Mouse (Mus musculus): ENCODE measurements around the gene Gm21312. TPM values are rescaled to one million over a fixed set of nuclear protein-coding genes. Genes with fewer than 3 reads are reported as not detected.

Gm21312 gene
- polyA plus RNA-seq, 1 experiment = not detected

- H3K79me2 ChIP-seq (ENCODE audit: control insufficient read depth, insufficient read depth) = no peaks in the 10 kb centered on the region
- no peak for TF ChIP-seq TCF12 (IDR thresholded peaks at IDR 0.05; ENCODE audit: insufficient read depth, poor library complexity, severe bottlenecking)
- TF ChIP-seq USF1 (IDR thresholded peaks at IDR 0.05; ENCODE audit: low read depth) = no peak
- TF ChIP-seq CEBPB (IDR thresholded peaks at IDR 0.05; ENCODE audit: insufficient read depth, poor library complexity, severe bottlenecking) = no peak
- no peak for TF ChIP-seq TCF3 (IDR thresholded peaks at IDR 0.05; ENCODE audit: insufficient read length, low read depth)
- no peak for TF ChIP-seq MYOG (IDR thresholded peaks at IDR 0.05; ENCODE audit: control insufficient read depth in 1 of 3, insufficient read depth in 1 of 3, insufficient read length in 2 of 3, low read depth in 2 of 3)
- no peak for TF ChIP-seq E2F4 (IDR thresholded peaks at IDR 0.05; ENCODE audit: insufficient read depth)
- H3K27me3 ChIP-seq (ENCODE audit: control insufficient read depth, insufficient read depth, insufficient read length) = no peaks in the 10 kb centered on the region
- no peak overlapping the region for H3K4me3 ChIP-seq
- H3K36me3 ChIP-seq (ENCODE audit: control insufficient read depth, insufficient read depth) = no peaks in the 10 kb centered on the region
- no peak overlapping the region for H3K4me2 ChIP-seq (ENCODE audit: low read depth)
- no peak overlapping the region for H3ac ChIP-seq (ENCODE audit: control insufficient read depth, insufficient read length)
Observed at GRCm38 (mm10) chr10:104210268-104210990, 33.6 kb downstream of the Gm21312 start.

DNA sequence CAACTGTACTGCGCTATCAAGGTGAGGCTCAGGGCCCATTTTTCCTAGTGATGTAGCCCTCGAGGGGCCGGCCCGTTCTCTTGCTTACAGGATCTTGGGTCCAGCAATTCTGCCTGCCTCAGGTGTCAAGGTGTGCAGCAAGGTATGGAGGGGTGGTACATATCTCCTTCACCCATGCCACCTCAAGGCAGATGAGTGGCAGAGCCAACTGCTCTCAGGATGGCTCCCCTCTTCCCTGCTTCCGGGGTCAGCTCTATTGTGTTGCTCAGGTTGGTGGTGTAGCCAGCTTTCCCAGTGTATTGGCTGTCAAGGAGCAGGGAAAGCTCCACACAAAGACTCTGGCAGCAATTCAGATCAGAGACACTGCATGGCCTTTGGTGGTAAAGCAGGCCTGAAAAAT, 37.7 kb downstream of the Gm21312 start:
- TF ChIP-seq SRF (IDR thresholded peaks at IDR 0.05; ENCODE audit: control insufficient read depth, insufficient read length, low read depth) (no peak), REST (IDR thresholded peaks at IDR 0.05; ENCODE audit: insufficient read depth, insufficient read length) (no peak), TCF12 (IDR thresholded peaks at IDR 0.05; ENCODE audit: insufficient read depth, poor library complexity, severe bottlenecking) (no peak), USF1 (IDR thresholded peaks at IDR 0.05; ENCODE audit: low read depth) (no peak), POLR2AphosphoS2 (IDR thresholded peaks at IDR 0.05; ENCODE audit: insufficient read length, low read depth) (no peak), TCF3 (IDR thresholded peaks at IDR 0.05; ENCODE audit: insufficient read length, low read depth) (no peak), MAX (IDR thresholded peaks at IDR 0.05; ENCODE audit: low read depth) (no peak), POLR2A (IDR thresholded peaks at IDR 0.05; ENCODE audit: insufficient read length, low read depth) (no peak), MYOD1 (IDR thresholded peaks at IDR 0.05; ENCODE audit: control insufficient read depth in 1 of 3, insufficient read length in 2 of 3, low read depth in 2 of 3) (no peak), MYOG (IDR thresholded peaks at IDR 0.05; ENCODE audit: control insufficient read depth in 1 of 3, insufficient read depth in 1 of 3, insufficient read length in 2 of 3, low read depth in 2 of 3) (no peak), CEBPB (IDR thresholded peaks at IDR 0.05; ENCODE audit: insufficient read depth, poor library complexity, severe bottlenecking) (no peak), E2F4 (IDR thresholded peaks at IDR 0.05; ENCODE audit: insufficient read depth) (no peak)
- Histone ChIP-seq H3K4me2 (ENCODE audit: low read depth) (no peak overlapping the region), H3K79me2 (ENCODE audit: control insufficient read depth, insufficient read depth) (no peaks in the 10 kb centered on the region), H3K4me3 (no peak overlapping the region), H3K36me3 (ENCODE audit: control insufficient read depth, insufficient read depth) (no peaks in the 10 kb centered on the region), H3K27me3 (ENCODE audit: control insufficient read depth, insufficient read depth, insufficient read length) (no peaks in the 10 kb centered on the region), H3ac (ENCODE audit: control insufficient read depth, insufficient read length) (no peak overlapping the region)

DNA sequence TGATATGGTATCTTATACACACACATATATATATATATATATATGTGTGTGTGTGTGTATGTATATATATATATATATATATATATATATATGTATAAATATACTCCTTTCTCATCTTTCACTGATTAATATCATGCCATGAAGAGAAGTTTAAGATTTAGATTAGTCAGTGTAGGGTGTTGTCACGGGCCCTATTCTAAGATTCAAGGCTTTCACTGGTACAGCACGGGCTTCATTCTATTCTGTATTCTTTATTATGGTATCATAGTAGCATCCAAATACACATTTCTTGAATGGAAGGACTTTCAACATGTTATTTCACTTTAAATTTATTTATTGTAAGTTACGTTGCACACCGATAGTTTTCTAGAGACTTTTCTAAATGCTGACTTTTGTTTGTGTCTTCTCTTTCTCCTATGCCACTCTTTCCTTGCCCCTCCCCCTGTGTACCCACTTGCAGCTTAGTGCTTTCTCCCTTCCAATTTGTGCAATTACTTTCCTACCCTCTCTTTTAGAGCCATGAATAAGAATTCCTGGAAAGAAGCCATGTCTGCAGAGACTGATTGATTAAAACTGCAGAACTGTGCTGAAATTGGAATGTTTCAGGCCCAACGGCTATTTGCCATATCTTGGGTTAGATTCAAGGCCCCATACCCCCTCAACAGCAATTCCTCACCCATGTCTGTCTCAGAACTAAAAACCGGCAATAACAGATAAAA, 43.6 kb downstream of the Gm21312 start:
- Histone ChIP-seq H3K27me3 (ENCODE audit: control insufficient read depth, insufficient read depth, insufficient read length) (no peaks in the 10 kb centered on the region), H3K4me2 (ENCODE audit: low read depth) (no peak overlapping the region), H3K36me3 (ENCODE audit: control insufficient read depth, insufficient read depth) (no peaks in the 10 kb centered on the region), H3ac (ENCODE audit: control insufficient read depth, insufficient read length) (no peak overlapping the region), H3K79me2 (ENCODE audit: control insufficient read depth, insufficient read depth) (no peaks in the 10 kb centered on the region), H3K4me3 (no peak overlapping the region)
- TF ChIP-seq E2F4 (IDR thresholded peaks at IDR 0.05; ENCODE audit: insufficient read depth) = no peak
- TF ChIP-seq REST (IDR thresholded peaks at IDR 0.05; ENCODE audit: insufficient read depth, insufficient read length) = no peak
- no peak for TF ChIP-seq TCF12 (IDR thresholded peaks at IDR 0.05; ENCODE audit: insufficient read depth, poor library complexity, severe bottlenecking)
- TF ChIP-seq MAX (IDR thresholded peaks at IDR 0.05; ENCODE audit: low read depth) = no peak
- TF ChIP-seq CEBPB (IDR thresholded peaks at IDR 0.05; ENCODE audit: insufficient read depth, poor library complexity, severe bottlenecking) = no peak
- TF ChIP-seq USF1 (IDR thresholded peaks at IDR 0.05; ENCODE audit: low read depth) = no peak
- no peak for TF ChIP-seq POLR2A (IDR thresholded peaks at IDR 0.05; ENCODE audit: insufficient read length, low read depth)
- TF ChIP-seq POLR2AphosphoS2 (IDR thresholded peaks at IDR 0.05; ENCODE audit: insufficient read length, low read depth) = no peak
- no peak for TF ChIP-seq SRF (IDR thresholded peaks at IDR 0.05; ENCODE audit: control insufficient read depth, insufficient read length, low read depth)
- no peak for TF ChIP-seq MYOD1 (IDR thresholded peaks at IDR 0.05; ENCODE audit: control insufficient read depth in 1 of 3, insufficient read length in 2 of 3, low read depth in 2 of 3)
- no peak for TF ChIP-seq MYOG (IDR thresholded peaks at IDR 0.05; ENCODE audit: control insufficient read depth in 1 of 3, insufficient read depth in 1 of 3, insufficient read length in 2 of 3, low read depth in 2 of 3)

Other genes starting within 250 kb of the Gm21312 start
- not detected for gene Gm21293, start 34.0 kb upstream of the Gm21312 start, polyA plus RNA-seq (2012; fragmentation: generic; extraction: Trizol)
- not detected for gene Gm6763, start 25.5 kb upstream of the Gm21312 start, polyA plus RNA-seq (2012; fragmentation: generic; extraction: Trizol)
- not detected for gene Gm8764, start 17.0 kb upstream of the Gm21312 start, polyA plus RNA-seq (2012; fragmentation: generic; extraction: Trizol)
- gene Gm21304, start 8.5 kb upstream of the Gm21312 start, polyA plus RNA-seq (2012; fragmentation: generic; extraction: Trizol) = not detected
- not detected for gene Gm20765, start 8.5 kb downstream of the Gm21312 start, polyA plus RNA-seq (2012; fragmentation: generic; extraction: Trizol)
- not detected for gene Gm4340, start 17.0 kb downstream of the Gm21312 start, polyA plus RNA-seq (2012; fragmentation: generic; extraction: Trizol)

All from myocyte (in vitro differentiated cells).